Mouse (Mus musculus) liver (tissue): ENCODE measurements around the gene Aqp12.
"Not testable (repeated sequence)": the region's sequence is repeated elsewhere in the genome, so short reads cannot be mapped to it uniquely, and the experiment has no call there.

Source experiments
- DNase-seq: peaks from one replicate; pipeline ENCODE4 v3.0.0-alpha.2; 2020; ENCODE audit warnings: mixed read lengths

Aqp12 gene

DNA sequence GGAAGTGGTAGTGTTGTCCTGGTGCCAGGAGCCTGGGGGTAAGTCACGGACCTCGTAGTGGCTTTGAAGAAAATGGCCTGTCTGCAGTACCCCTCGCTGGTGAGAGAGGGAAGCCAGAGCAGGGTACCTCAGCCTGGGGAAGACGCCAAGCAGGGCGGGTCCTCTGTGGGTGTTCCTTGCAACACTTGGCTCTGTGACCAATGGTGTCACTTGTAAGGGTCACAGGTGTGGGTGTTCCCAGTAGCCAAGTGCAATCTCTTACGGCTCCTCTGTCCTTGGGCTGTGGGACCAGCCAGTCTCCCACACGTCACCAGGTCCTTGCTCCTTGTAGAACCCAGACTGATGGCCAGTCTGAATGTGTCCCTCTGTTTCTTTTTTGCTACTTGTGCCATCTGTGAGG is at the start of gene Aqp12:
TSS of gene Aqp12 (plus strand) at position 274 of the 400 bp plus-strand sequence.
- DNase-seq, result no peak

DNA sequence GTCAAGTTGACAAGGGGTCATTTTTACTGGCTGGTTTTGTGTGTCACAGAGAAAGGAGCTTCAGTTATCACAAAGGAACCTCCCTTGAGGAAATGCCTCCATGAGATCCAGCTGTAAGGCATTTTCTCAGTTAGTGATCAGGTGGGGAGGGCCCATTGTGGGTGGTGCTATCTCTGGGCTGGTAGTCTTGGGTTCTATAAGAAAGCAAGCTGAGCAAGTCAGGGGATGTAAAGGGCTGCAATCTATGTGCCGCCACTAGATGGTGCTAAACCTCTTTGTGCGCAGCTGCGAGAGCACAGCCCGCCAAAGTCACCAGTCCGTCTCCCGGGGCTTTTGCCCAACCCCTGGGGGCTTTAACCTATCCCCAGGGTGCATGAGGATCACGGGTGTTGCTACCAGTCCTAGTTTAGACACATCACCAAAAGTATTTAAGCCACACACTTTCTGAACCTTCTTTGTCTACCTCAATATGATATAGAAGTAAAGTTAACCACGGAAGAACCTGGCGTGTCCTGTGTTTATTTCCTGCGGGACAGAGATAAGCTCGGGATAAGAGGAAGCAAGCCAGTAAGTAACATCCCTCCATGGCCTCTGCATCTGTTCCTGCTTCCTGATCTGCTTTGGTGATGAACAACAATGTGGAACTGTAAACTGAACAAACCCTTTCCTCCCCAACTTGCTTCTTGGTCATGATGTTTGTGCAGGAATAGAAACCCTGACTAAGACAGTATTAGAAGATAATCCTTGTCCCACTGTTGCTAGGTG is 49.4 kb upstream of the Aqp12 start:
- not testable (repeated sequence) for DNase-seq

DNA sequence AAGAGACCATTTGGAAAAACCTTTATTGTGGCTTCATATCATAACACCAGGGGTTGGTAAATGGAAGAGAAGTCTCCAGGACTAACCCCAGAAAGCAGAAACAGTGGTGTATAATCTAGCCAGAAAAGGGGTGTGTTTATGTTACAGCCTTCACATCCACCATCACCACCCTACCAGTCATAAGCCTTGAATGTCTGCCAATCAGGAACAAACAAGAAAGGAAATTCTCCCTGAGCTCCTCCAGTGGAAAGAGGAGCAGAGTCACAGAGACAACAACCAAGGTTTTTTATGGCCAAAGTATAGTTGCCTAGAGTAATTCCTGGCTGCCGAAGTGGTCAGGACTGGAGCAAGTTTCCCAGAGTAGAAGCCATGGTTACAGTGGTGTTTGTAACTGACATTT is 47.1 kb upstream of the Aqp12 start:
- DNase-seq, result no peak

DNA sequence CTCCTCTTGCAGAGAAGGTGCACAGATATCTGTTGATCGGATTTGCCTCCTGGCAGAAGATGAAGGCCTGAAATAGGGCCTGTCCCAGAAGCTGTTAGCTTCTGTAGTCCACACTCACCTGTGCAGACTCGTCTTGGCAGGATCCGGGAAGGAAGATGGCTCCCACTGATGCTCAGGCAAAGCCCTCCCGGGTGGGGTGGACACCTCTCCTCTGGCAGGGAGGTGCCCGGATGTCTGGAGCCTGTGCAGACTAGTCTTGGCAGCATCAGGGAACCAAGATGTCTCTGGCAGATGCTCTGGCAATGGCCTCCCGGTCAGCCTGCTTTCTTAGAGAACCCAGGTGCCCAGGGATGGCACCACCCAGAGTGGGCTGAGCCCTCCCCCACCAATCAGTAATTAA is 35.3 kb upstream of the Aqp12 start:
- not testable (repeated sequence) for DNase-seq

DNA sequence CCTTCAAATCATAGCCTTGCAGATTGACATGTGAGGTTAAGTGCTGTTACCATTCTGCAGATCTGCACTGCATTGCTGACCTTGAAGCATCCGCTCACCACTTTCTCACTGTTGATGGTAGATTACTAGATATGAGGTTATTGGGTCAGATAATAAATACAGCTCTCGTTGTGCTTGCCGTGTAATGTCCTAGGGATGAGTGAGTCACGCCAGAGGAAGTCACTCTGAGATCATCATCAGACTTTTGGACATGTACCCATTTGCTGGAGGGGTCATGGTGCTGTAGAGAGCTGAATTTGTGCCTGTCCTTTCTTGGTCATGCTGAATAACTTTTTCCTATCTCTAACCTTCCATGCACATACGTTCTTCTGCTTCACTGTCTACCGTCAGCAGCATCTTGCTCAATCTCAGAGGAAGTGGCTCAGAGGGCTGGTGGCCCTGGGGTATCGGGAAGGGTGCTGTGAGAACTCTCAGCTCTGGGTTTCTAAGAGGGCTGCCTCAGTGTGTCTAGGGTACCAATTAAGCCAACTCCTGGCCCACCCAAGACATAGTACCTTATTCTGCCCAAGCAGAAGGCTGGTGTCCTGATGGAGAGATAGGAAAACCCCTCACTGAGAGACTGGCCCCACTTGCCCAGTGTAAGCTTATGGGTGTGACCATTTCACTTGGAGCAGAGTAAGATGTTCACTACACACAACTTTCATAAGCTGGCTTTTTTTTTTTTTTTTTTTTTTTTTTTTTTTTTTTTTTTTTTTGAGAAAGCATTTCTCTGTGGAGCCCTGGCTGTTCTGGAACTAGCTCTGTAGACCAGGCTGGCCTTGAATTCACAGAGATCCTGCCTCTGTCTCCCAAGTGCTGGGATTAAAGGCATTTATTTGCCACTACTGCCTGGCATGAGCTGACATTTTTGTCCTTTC is 34.0 kb upstream of the Aqp12 start:
- DNase-seq, result no peak

DNA sequence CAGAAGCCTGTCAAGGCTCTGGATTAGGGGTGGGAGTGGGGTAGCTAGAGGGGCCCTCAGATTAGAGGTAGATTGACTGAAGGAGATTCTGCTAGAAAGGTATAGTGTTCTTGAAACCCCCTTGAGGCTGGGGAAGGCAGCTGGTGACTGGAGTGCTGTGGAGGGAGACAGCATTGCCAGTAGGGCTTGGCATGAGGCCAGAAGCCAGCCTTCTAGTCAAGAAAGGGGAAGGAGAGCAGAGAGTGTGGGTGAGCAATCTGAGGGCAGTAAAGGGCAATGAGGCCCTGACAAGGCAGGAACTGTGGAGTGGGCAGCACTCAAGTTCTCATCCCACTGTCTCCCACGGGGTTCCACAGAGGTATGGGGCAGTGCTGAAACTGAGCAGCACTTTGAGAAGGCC is 33.3 kb upstream of the Aqp12 start:
- peak; percentile 57 for DNase-seq

DNA sequence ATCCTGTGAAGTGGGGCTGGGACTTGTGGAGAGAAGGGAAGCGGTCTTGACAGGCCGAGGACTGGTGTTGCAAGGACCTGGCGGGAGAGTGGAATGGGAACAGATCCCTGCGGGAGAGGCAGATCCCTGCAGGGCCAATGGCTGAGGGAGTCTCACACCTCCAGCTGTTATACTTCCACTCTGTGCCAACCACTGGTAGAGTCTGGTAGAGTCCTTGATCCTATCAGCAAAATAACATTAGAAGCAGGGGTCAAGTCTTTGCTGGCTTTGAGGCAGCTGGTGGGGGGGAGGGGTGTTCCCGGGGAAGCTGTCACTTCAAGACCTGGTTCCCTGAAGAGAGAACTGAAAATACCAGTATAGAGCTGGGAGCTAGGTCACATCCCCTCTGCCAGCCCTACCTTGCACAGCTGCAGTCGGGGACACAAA is 30.0 kb upstream of the Aqp12 start:
- no peak for DNase-seq

DNA sequence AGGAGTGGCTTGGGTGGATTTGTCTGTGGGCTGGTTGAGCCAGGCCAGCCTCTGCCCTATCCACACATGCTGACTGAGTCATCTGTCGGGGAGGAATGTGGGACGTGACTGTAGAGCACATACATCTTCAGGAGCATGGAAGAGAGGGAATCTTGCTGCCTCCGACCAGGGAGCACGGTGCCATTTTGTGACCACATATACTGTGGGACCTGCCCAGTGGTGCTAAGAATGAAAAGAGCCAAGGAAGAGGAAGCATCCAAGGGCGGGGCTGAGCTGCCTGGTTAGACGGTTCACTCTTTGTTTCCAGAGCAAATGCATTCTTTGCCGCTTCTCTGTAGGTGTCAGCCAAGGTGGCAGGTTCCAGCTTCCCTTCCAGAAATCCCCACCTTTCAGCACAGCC is 27.5 kb upstream of the Aqp12 start:
- no peak for DNase-seq

DNA sequence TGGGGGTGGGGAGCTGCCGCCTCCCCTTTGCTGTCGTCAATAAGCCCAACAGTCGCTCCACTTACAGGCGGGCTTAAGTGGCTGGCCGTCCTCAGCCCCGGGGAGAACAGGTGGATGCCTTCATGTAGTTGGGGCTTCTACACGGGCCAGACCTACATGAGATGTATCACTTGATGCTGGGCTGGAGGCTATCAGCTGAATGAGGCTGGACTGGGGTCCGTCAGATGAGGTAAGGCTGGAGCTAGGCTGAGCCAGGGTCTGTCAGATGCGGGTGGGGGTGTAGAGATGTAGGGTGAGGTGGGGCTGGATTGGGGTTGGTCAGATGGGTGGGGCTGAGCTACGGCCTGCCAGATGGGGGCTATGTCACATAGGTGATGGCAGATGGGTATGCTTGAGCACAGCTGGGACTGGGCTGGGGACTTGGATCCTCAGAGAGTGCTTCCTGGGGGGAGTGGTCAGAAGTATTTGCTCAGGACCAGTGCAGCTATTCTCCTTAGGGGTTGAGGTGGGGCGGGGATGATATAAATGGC is 27.0 kb upstream of the Aqp12 start:
- no peak for DNase-seq

DNA sequence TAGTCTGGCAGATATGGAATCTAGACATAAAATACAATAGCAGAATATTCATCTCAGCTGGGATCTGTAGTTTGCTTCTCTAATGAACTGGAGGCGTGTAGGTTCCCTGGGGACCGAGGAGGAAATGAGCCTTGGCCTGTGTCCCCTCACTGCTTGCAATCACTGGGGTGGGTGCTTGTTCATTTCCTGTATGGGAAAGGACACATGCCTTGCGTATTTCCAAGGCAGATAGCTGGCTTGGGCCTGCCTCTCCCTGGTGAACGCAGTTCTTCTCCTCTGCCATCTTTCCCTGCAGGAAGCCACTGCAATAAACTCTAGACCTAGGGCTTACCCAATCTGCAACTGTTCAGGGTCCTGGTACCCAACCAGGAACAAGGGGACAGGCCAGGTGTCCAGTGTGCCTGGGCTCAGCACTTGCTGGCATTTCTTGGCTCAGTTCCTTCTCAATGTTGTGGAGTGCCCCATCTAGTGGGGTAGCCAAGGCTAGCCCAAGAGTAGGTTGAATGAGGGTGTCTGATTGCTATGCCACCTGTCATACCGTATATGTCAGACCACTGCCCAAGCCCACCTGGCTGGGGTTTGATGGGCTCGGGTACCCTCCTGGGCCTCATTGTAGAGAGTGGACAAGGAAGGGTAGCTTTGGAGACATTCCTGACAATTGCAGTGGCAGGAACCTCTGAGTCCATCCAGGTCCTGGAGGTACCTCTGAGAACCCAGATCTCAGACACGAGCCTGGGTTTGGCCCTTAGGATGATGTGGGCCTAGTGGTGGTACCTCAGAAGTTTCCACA is 24.9 kb upstream of the Aqp12 start:
- no peak for DNase-seq

DNA sequence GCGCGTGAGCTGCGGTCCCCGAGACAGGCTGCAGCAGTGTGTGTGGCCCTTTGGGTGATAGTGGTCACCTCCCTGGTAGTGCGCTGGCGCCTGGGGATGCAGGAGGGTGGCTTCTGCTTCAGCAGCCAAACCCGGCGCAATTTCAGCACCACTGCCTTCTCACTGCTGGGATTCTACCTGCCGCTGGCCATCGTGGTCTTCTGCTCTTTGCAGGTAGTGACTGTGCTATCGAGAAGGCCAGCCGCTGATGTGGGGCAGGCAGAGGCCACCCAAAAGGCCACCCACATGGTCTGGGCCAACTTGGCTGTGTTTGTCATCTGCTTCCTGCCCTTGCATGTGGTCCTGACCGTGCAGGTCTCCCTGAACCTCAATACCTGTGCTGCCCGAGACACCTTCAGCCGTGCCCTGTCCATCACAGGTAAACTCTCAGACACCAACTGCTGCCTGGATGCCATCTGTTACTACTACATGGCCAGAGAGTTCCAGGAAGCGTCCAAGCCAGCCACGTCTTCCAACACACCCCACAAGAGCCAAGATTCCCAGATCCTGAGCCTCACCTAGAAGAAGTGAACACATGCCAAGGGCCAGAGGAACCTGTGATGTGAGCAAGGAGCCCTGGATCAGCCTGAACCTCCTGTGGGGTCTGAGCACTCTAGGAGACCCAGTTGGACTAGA is 23.1 kb upstream of the Aqp12 start:
- DNase-seq, result no peak

DNA sequence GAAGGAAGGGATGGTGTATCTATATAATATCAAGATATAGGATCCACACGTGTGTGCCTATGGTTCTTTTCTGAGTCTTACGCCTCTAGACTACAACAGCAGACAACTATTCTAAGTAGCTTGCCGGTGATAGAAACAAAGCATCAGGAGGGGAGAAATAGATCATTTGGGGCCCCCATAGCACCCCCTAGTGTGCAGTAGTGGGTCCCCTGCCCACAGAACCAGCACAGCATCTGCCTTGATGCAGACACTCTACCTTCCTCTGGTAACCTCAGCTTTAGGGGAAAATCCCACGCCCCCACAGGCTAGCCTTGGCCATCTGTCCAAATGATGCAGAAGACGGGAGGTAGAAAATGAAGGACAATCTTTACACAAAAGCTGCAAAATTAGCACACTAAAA is 21.1 kb upstream of the Aqp12 start:
- no peak for DNase-seq

DNA sequence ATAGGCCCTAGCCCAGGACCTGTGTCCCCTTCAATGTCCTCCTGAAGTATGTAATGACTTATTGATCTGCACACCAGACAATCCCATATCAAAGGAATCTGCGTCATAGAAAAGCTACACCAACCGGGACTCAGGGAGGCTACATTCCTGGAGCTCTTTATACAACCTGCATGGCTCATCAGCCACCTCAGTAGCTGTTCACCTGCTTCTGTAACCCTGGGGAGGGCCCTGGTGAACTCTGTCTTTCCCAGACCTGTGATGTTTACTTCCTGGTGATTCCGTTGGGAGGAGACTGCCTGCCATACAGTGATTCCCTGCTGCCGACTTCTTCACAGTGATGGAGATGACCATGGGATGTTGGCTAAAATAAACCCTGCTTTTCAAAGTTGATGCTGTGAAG is 17.2 kb upstream of the Aqp12 start:
- DNase-seq, result no peak

DNA sequence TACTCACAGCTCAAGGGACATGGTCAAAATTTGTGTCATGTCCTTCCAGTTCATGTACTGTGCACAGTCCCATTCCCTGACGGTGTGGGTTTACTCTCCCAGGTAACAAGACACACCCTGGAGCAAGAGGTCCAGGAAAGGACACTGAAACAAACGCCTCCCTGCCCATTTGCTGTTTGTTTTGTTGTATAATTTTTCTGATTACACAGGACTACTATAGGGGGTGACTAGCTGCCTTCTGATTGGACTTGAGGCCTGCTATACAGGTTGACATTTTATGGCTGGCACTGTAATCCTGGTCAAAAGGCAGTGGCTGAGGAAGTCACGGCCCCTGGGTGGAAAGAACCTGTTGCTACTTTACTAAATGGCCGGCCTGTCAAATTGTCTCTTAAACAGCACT is 16.2 kb upstream of the Aqp12 start:
- DNase-seq, result no peak

DNA sequence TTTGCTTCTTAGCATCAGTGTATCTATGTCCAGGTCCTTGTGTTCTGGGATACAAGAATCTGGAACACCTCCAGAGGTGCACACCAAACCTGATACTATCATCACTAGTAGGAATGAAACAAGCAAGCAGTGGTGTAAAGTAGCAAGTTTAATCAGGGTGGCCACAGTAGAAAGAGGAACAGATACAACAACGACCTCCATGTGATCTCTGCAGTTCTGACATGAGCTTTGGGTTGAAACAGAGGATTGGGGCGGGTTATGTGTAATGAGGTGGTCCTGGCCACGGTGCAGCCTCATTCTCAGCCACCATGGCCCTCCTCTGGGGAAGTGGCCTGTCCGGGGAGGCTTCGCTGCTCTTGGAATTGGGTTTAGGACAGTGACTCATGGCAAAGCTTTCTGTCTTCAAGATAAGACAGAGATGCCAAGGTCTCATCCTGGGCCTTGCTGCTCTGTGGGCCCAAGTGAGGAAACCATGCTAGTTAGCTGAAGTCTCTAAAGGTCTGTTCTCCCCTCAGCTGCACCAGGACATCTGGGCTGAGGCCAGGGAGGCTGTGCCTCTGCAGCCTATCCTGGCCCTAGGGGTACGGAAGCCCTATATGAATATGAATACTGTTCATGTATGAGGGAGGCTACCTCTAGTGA is 13.8 kb upstream of the Aqp12 start:
- DNase-seq, result no peak

DNA sequence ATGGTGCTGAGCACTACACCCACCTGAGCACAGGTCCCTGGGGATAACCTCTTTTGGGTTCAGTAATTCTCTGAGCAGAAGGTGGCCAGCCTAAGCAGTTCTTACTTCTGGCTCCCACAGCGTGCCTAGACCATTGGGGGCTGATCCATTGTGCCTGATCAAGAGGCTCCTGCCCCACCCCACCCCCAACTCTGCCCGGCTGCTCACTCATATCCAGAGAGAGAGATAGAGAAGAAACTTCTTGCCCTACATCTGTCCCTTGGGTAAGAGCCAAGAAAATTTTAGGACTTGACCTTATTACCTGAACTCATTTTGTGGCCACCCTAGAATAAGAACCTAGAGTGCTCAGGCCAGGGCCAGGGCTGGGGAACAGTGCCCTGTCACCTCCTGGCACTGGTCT is 13.3 kb upstream of the Aqp12 start:
- DNase-seq, result no peak

DNA sequence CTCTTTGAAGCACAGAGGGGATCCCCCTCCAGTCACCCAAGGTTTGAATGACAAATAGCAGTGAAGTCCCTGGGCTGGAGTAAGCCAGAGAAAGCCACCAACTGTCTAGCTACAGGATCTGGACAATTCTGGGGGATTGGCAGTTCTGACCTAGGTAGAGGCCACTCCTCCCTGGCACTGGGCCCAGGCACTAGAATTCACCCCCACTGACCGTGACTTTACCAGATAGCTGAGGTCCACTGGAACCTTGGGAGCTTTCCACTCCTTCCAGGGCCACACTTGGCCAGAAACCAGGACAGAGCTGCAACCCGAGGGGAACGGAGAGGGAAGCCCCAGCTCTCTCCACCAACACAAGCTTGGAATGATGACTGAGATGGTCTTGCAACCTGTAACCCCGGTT is 3.1 kb downstream of the Aqp12 start:
- no peak for DNase-seq

DNA sequence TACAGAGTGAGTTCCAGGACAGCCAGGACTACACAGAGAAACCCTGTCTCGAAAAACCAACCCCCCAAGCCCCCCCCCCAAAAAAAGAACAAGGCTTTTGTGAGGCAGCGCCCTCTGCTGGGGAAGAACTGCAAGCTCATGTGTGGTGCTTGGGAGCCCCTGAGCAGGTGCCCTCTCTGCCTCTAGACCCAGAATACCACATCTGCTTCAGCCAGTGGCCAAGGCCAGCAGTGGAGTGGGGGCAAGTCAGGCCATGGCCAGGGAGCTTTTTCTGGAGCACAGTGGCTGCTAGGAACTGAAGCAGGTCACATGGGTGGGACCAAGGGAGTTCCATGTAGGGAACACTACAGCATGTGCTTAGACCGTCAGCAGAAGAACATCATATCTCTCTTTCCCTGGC is 4.6 kb downstream of the Aqp12 start:
- DNase-seq, result peak; percentile 29

DNA sequence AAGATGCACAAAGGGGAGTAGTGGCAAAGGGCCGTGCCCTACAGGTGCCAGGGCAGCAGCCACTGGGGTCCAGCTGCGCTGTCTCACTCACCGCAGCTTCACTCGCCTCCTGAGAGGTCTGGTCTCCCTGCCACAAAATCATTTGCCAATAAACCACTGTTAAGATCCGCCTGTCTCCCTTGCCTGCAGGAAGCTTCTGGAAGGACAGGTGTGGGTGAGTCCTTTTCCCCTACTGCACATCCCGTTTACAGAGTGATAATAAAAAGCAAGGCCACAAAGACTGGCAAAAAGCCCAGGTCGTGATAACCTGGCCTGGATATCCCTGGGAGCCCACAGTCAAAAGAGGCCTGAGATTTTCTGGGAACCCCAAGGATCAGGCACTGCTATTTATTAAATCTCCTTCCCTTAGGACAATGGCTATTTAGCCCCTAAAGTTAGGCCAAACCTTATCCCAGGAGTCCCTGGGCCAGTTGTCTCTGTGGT is 6.0 kb downstream of the Aqp12 start:
- no peak for DNase-seq

DNA sequence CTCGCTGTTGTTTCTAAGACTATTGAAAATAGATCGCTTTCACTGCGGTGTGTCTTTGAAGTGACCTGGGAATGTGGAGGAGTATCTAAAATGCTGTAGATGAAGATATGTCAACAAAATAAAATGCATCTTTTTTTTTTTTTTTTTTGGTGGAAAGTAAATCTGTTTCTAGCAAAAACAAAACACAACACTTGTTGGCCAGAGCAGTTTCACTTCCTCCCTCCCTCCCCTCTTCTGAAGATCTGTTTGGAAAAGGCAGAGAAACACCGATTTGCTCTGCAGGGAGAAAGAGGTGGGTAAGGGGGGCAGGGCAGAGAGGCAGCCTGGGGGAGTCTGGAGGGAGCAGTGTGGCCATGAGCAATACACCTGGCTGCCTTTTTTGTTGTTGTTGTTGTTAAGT is 7.2 kb downstream of the Aqp12 start:
- no peak for DNase-seq

DNA sequence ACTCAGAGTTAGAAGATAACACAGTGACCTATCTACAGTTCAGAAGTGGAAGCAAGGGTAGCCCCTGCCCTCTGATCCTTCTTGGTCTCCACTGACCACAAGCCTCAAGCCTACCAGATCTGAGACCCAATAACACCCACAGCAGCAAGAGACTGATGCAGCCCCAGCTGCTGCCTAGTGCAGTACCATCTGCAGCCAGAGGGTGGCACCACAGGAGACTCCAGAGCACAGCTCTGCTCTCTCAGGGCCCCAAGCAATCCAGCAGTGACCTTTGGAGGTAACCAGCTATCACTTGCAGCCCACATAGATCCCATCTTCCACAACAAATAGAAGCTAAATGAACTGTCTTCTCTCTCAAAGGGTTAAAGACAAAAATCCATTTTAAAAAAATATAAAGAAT is 8.3 kb downstream of the Aqp12 start:
- peak; percentile 79 for DNase-seq

DNA sequence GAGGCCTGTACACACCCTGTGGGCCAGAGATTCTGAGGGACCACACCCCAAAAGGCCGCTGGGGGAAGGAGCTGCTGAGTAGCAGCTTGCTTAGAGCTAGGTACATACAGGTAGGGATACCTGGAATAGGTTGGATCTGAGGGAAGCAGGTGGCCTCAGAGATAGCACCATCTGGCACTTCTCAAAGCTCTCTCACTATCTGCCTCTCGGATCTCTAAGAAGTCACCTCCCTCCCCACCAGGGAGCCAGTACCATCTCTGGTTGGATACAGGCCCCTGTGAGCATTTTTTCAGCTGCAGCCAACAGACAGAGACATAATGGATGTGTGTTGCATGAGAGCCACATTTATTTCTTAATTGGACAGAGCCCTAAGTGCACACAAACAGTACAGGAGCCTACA is 9.0 kb downstream of the Aqp12 start:
- no peak for DNase-seq
